Mouse (Mus musculus) stomach, embryonic 14.5 days (tissue): ENCODE results near the gene Cx3cl1. TPM values are rescaled to one million over a fixed set of nuclear protein-coding genes. Genes with fewer than 3 reads are reported as not detected.

ENCODE experiments used
- ATAC-seq: fragments of 200-750 bp; cut with Nextera tagmentation; 2 replicates; pipeline ENCODE4 v1.8.0; 2017; ENCODE audit warnings: low read depth, moderate TSS enrichment; ENCODE audit not compliant: insufficient number of reproducible peaks, insufficient read depth, low FRiP score
- H3K27ac ChIP-seq: fragments of 300-500 bp; sonication (generic); 2 replicates; pipeline ENCODE4 v1.5.1; 2014; ENCODE audit warnings: mild to moderate bottlenecking, low read length, moderate library complexity, mixed read lengths
- H3K27me3 ChIP-seq: fragments of 300-500 bp; sonication (generic); 2 replicates; pipeline ENCODE4 v1.6.1; 2014; ENCODE audit warnings: low read length, control low read depth, mixed read lengths; ENCODE audit not compliant: control insufficient read depth, insufficient read depth
- H3K36me3 ChIP-seq: fragments of 300-500 bp; sonication (generic); 2 replicates; pipeline ENCODE4 v1.6.1; 2014; ENCODE audit warnings: mild to moderate bottlenecking, control low read depth, low read length, moderate library complexity, mixed read lengths; ENCODE audit not compliant: control insufficient read depth, insufficient read depth
- H3K4me1 ChIP-seq: fragments of 300-500 bp; sonication (generic); 2 replicates; pipeline ENCODE4 v1.6.1; 2014; ENCODE audit warnings: low read length, control low read depth, mixed read lengths; ENCODE audit not compliant: control insufficient read depth, insufficient read depth
- H3K4me2 ChIP-seq: fragments of 300-500 bp; sonication (generic); replicated peaks from 2 replicates; pipeline ENCODE4 v1.6.1; 2014; ENCODE audit warnings: low read depth, low read length, control low read depth
- H3K4me3 ChIP-seq: fragments of 300-500 bp; sonication (generic); 2 replicates; pipeline ENCODE4 v1.5.1; 2014; ENCODE audit warnings: low read depth, low read length, control low read depth
- H3K9ac ChIP-seq: fragments of 300-500 bp; sonication (generic); replicated peaks from 2 replicates; pipeline ENCODE4 v1.6.1; 2014; ENCODE audit warnings: low read depth, mild to moderate bottlenecking, control low read depth, low read length, moderate library complexity, mixed read lengths
- H3K9me3 ChIP-seq: fragments of 300-500 bp; sonication (generic); 2 replicates; pipeline ENCODE4 v1.6.1; 2016; ENCODE audit warnings: low read depth, low read length, control low read depth; ENCODE audit not compliant: control insufficient read depth
- WGBS: fragments of 180-500 bp; shearing (Covaris S2); extraction: QIAGEN DNeasy Blood & Tissue Kit; methylation state at CpG from one replicate; pipeline ENCODE4 v1.1.7; 2014; 5-methylcytosine and 5-hydroxymethylcytosine counted together
- polyA plus RNA-seq: library from polyadenylated mRNA; unstranded; fragments of >200 nt; fragmentation: Nextera tagmentation; extraction: Ambion mirVana; gene quantifications from 2 replicates; pipeline ENCODE4 v1.2.1, GENCODE M21; 2014

Gene Cx3cl1
- polyA plus RNA-seq, 1 experiment from 2014 or later: 7.4 TPM

- Histone ChIP-seq H3K4me3 (no peak overlapping the region), H3K9me3 (no peaks in the 10 kb centered on the region), H3K27ac (no peak overlapping the region), H3K4me1 (no peaks in the 10 kb centered on the region), H3K27me3 (no peaks in the 10 kb centered on the region), H3K36me3 (peaks cover 51% of the 10 kb centered on the region), H3K9ac (no peak overlapping the region), H3K4me2 (no peak overlapping the region)
- WGBS: 78% methylated on average over 23 of the region's 23 CpGs
- ATAC-seq: peak; percentile 62; the same call in 1 of the 2 replicates
Measured at GRCm38 (mm10) chr8:94822637-94823560, 51.1 kb downstream of the Cx3cl1 start.

DNA sequence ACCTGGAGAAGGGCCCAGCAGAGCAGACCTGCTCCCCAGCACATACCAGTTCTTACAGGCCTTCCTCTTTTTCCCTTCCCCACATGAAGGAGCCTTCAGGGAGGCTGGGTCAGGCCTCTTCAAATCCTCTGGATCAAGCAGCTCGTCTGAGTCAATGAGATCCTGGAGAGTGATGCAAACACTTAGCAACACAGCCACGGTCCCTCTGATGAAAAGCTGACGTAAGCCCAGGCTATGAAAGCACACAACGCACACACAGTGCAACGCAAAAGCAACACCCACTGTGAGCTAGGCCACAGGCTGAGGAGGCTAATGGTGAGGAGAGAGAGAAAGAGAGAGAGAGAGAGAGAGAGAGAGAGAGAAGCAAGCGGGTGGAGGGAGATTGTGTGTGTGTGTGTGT is 53.4 kb downstream of the Cx3cl1 start:
- Histone ChIP-seq H3K9me3 (no peaks in the 10 kb centered on the region), H3K27me3 (no peaks in the 10 kb centered on the region), H3K4me1 (no peaks in the 10 kb centered on the region), H3K4me2 (no peak overlapping the region), H3K4me3 (no peak overlapping the region), H3K9ac (no peak overlapping the region), H3K36me3 (peaks cover 60% of the 10 kb centered on the region), H3K27ac (no peak overlapping the region)
- no peak for ATAC-seq
- WGBS: 88% methylated on average over 6 of the region's 6 CpGs

GRCm38 (mm10) chr8:94826210-94826609 is 54.4 kb downstream of the Cx3cl1 start:
- Histone ChIP-seq H3K4me3 (no peak overlapping the region), H3K36me3 (peaks cover 66% of the 10 kb centered on the region), H3K9me3 (no peaks in the 10 kb centered on the region), H3K4me1 (no peaks in the 10 kb centered on the region), H3K27ac (no peak overlapping the region), H3K4me2 (no peak overlapping the region), H3K9ac (no peak overlapping the region), H3K27me3 (no peaks in the 10 kb centered on the region)
- no peak for ATAC-seq
- 94% methylated on average over 5 of the region's 5 CpGs for WGBS

GRCm38 (mm10) chr8:94828284-94828683 is 56.5 kb downstream of the Cx3cl1 start:
- H3K27ac ChIP-seq: no peak overlapping the region
- H3K9me3 ChIP-seq: no peaks in the 10 kb centered on the region
- ATAC-seq: no peak
- H3K4me2 ChIP-seq: no peak overlapping the region
- no peaks in the 10 kb centered on the region for H3K4me1 ChIP-seq
- no peak overlapping the region for H3K9ac ChIP-seq
- H3K36me3 ChIP-seq: peaks cover 64% of the 10 kb centered on the region
- no peak overlapping the region for H3K4me3 ChIP-seq
- WGBS: 90% methylated on average over 6 of the region's 6 CpGs
- no peaks in the 10 kb centered on the region for H3K27me3 ChIP-seq

Other genes starting within 250 kb of the Cx3cl1 start
- 12.2 and 14.9 TPM in 2 replicates for gene Cpne2, start 239.0 kb upstream of the Cx3cl1 start, polyA plus RNA-seq
- gene Rspry1, start 170.1 kb upstream of the Cx3cl1 start, polyA plus RNA-seq: 35.2 and 36.5 TPM in 2 replicates
- 57.1 and 72.0 TPM in 2 replicates for gene Fam192a, start 170.0 kb upstream of the Cx3cl1 start, polyA plus RNA-seq
- gene Arl2bp, start 105.4 kb upstream of the Cx3cl1 start, polyA plus RNA-seq: 49.7 and 60.6 TPM in 2 replicates
- 65.6 and 70.4 TPM in 2 replicates for gene Pllp, start 75.7 kb upstream of the Cx3cl1 start, polyA plus RNA-seq
- gene Ccl22, start 26.4 kb upstream of the Cx3cl1 start, polyA plus RNA-seq: not detected in 2 replicates
- 0.56 TPM in 1 of 2 replicates, not detected in the other for gene Ccl17, start 38.4 kb downstream of the Cx3cl1 start, polyA plus RNA-seq
- gene Coq9, start 66.3 kb downstream of the Cx3cl1 start, polyA plus RNA-seq: 73.2 and 80.4 TPM in 2 replicates
- gene Ciapin1, start 66.3 kb downstream of the Cx3cl1 start, polyA plus RNA-seq: 90.0 and 96.2 TPM in 2 replicates
- 150 and 159 TPM in 2 replicates for gene Polr2c, start 85.4 kb downstream of the Cx3cl1 start, polyA plus RNA-seq
- gene Dok4, start 104.3 kb downstream of the Cx3cl1 start, polyA plus RNA-seq: 17.2 and 19.9 TPM in 2 replicates
- gene Ccdc102a, start 146.1 kb downstream of the Cx3cl1 start, polyA plus RNA-seq: 29.9 and 32.3 TPM in 2 replicates
- 0.25 and 0.36 TPM in 2 replicates for gene Adgrg5, start 151.7 kb downstream of the Cx3cl1 start, polyA plus RNA-seq
- 43.8 and 50.9 TPM in 2 replicates for gene Adgrg1, start 202.7 kb downstream of the Cx3cl1 start, polyA plus RNA-seq
- gene Adgrg3, start 245.7 kb downstream of the Cx3cl1 start, polyA plus RNA-seq: 3.8 and 4.5 TPM in 2 replicates